Mouse (Mus musculus): ENCODE measurements around the gene Rasgrp1. TPM values are rescaled to one million over a fixed set of nuclear protein-coding genes. Genes with fewer than 3 reads are reported as not detected.

Rasgrp1 gene
- total RNA-seq, 1 experiment from 2014 or later = 113 TPM

DNA sequence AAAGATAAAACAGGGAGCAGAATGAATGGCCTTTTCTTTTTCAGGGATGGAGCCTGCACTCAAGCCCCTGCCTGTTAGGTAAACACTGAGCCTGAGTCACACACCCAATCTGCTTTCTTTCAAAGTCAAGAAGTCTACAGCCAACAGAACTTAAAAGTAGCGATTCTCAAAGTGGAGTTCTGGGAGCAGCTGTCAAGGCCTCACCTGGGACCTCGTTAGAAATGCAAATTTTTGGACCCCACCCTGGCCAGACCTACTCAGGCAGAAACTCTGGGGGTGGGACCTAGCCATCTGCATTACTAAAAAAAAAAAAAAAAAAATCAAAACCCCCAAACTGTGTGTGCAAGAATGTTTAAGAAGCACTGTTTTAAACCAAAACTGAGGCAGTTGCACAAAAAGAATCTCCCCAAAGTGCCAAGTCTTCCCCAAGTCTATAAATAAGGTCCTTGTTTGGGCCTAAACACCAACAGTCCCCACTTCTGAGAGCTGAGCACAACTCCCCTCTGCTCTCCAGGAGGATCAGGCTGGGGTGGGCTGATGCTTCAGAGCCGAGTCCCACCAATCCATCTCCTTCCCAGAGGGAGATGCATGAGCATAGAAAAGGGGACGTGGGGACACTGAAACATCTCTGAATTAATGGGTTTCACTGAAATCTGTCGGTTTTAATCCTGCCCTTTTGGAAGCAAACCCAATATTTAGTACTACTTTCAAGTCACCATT, 5.7 kb downstream of the Rasgrp1 start:
- ATAC-seq (ENCODE audit: extremely low read depth, insufficient number of reproducible peaks, low FRiP score, poor library complexity, severe bottlenecking) = no peak

DNA sequence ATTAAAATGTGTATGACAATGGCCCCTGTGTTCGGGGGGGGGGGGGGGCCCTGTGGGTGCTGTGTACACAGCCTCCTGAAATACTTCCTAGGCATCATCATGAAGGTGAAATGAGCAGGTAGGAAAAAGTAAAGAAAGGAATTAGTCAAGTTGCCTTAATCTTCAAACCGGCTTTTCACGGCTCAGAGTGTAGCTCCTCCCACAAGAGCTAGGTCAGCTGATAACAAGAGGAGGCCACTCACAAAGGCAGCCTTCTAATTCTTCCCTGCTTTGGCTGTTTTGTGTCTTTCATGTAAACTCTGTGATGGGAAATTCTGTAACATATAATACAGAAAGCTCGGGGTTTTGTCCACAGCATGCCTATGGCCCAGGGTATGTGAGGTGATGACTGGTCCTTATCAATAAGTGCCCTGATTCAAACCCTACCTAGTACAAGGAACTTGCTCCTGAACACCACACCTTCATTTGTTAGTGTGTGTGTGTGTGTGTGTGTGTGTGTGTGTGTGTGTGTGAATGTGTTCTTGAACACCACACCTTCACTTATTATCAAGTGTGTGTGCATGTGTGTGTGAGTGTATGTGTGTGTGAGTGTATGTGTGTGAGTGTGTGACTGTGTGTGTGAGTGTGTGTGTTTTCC, 7.1 kb downstream of the Rasgrp1 start:
- ATAC-seq (ENCODE audit: extremely low read depth, insufficient number of reproducible peaks, low FRiP score, poor library complexity, severe bottlenecking) = no peak

DNA sequence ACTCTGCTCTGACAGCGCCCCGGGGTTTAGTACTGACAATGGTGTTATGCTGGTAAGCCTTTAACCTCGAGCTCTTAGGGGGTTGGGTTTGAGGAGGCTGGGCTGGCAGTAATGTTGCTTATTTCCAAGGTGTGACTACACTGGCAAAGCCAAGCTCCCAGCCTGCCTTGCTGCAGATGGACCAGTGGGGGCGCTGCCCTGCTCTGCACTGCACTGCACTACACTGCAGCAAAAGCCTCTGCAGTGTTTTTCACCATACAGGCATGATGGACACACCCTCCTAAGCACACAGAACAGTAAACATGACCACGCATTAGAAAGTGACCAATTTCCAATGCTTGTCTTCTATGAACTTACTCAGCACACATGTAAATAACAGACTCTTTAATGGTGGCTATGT, 11.2 kb downstream of the Rasgrp1 start:
- peak; percentile 57 for ATAC-seq (ENCODE audit: extremely low read depth, insufficient number of reproducible peaks, low FRiP score, poor library complexity, severe bottlenecking)

DNA sequence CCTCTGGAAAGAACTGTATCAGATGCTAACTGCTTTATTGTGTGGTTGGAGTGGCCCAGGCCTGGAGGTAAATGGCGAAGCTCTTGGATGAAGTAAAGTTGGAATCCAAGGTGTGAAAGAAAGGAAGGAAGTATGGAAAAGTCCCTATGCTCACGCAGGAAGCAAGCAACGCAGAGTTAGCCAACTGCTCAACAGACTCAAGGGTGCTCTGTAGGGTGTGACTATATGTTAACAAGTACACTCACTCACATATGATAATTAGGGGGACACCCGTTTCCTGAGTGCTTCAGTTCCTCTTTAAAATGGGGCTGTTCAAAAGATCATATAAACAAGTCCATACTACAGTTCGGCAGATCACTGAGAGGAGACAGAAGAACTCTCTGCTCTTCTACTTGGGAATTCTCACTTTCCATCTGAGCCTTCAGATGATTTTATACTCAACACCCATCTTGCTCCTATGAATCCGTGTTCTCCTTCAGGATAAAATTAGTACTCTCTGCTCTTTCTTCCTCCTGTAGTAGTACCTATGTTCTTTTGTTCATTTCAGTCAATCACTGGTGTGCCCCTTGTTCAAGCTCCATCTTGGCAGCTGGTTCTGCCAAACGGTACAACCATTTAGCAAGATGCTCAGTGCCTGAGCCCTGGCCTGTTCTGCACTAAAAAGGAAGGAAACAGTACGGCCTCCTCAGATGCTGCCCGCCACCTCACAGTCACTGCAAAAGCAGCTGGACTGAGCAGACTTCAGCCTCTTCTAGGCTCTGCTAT, 14.1 kb downstream of the Rasgrp1 start:
- peak; percentile 85 for ATAC-seq (ENCODE audit: extremely low read depth, insufficient number of reproducible peaks, low FRiP score, poor library complexity, severe bottlenecking)

DNA sequence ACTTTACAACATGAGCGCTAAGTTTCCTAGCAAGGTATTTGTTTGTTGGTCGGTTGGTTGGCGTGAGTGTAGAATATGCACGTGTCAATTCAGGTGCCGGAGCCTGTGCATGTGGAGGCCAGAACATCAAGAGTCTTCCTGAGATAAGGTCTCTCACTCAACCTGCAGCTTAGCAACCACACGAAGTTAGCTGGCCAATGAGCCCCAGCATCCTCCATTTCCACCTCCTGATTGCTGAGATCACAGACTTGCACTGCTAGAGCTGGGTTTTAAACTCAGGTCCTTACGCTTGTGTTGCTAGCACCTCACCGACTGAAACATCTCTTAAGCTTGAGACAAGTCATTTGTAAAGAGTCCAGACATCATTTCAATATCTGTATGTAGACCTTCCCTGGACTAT, 20.4 kb downstream of the Rasgrp1 start:
- no peak for ATAC-seq (ENCODE audit: extremely low read depth, insufficient number of reproducible peaks, low FRiP score, poor library complexity, severe bottlenecking)

DNA sequence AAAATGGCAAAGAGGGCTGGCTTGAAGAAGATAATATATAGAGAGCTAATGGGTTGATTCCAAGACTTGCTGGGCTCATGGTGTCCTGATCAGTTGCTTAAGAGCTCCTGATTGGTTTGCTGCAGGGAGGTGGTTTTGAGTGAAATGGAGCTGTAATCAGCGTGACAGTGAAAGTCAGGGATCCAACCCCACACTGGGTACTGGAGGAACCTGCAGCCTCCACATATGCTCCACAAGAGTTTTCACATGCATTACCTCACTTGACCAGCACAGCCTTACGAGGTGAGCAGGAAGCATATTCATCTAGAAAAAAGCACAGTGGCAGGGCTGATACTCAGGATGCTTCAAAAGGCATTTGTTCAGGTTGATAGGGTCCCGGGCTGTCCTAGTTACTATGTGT, 21.6 kb downstream of the Rasgrp1 start:
- no peak for ATAC-seq (ENCODE audit: extremely low read depth, insufficient number of reproducible peaks, low FRiP score, poor library complexity, severe bottlenecking)

DNA sequence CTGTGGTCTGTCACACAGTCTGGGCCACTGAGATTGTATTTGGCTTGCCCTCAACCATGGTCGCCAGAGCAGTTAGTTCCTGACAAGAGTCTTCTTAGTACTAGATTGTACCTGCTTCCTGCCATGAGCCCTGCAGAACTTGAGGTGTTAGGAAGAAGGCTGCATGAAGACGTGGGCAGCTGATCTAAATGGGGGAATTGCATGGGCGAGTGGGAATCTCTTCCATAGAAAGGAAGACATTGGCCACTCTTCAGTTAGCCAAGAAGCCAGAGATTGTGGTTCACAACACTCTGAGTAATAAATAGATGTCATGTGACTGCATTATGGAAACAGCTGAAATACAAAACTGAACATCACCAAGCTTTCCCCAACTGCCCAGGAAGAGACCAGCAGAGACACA, 23.8 kb downstream of the Rasgrp1 start:
- ATAC-seq (ENCODE audit: extremely low read depth, insufficient number of reproducible peaks, low FRiP score, poor library complexity, severe bottlenecking) = no peak

DNA sequence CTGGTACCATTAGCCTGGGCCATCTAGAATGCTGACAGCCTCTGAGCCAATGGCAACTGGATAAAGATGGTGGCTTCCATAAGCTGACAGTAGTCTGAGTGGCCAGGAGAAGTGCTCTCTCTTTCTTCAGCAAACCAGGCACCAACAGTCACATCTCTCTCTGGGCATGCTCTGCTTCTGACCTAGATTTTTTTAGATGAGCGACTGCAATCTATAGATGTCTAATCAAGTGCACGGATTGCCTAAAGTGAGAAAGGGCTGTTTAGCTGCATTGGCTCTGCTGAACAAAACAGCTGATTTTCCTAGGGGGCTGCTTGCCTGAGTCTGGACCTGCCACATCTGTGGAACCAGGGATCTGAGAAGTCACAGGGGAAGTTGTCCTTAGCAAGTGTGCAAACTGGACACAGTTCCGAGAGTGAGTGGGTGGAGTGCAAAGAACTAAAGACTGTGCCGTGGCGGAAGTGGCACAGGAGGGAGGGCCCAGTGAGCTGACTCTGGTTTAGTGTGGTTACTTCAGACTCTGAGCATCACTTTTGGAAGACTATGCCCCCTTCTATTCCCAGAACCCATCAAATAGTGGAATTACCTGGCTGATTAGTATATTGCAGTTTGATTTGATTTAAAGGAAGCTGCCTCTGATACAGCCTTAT, 29.1 kb downstream of the Rasgrp1 start:
- ATAC-seq (ENCODE audit: extremely low read depth, insufficient number of reproducible peaks, low FRiP score, poor library complexity, severe bottlenecking) = 0 out of 2 replicates have a peak, but pooled peaks have one; percentile 19

DNA sequence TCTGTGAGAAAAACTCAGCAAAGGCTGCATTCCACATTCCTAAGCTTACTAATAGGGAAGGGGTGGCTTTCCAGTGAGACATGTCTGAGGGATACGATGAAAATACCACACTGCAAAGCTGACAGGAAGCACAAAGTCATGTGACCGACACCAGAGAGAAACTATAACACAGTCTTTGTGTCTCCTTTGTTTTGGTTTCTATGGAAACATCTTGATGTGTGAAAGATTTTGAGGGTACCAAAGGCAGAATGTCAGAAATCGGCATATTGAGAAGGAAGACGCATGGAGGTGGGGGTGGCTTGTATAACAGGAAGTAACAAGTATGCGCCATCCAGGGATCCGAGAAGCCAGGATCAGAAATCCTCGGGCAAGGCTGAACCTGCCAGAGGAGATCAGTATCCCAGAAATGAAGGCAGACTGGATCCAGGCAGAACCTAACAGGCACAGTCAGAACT, 30.3 kb downstream of the Rasgrp1 start:
- peak; percentile 72 for ATAC-seq (ENCODE audit: extremely low read depth, insufficient number of reproducible peaks, low FRiP score, poor library complexity, severe bottlenecking)

DNA sequence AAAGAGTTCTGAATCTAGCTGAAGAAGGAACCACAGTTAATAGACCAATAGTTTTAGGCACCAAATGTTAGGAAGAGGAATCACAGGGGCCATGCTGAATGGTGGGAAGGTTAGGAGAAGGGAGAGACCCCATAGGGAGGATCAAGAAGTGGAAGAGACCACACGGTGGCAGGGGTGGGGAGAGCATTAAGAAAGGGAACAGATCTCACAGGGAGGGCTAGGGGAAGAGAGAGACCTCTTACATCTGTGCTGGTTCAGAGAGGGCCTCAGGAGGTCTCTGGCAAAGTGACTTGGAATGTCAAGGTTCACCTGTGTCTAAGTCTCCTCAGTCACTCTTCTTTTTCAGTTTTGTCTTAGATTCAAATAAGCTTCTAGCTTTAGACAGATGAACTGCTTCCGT, 30.8 kb downstream of the Rasgrp1 start:
- ATAC-seq (ENCODE audit: extremely low read depth, insufficient number of reproducible peaks, low FRiP score, poor library complexity, severe bottlenecking) = no peak

DNA sequence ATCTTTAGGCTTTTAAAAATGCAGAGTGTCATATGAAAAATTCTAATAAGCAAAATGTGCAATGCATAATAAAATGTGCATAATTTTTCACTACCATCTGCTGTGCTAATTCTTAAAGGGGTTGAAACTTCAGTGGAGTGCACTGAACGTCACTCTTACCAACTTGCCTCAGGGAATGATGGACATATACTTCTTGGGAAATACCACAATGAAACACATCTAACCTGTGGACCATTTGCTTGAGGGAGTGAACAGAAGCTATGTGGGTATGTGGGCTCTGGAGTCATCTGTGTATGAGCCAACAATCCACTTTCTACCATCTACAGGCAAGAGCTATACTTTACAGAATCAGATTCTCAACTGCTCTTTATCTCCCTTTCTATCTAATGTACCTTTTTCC, 31.5 kb downstream of the Rasgrp1 start:
- ATAC-seq (ENCODE audit: extremely low read depth, insufficient number of reproducible peaks, low FRiP score, poor library complexity, severe bottlenecking) = no peak

DNA sequence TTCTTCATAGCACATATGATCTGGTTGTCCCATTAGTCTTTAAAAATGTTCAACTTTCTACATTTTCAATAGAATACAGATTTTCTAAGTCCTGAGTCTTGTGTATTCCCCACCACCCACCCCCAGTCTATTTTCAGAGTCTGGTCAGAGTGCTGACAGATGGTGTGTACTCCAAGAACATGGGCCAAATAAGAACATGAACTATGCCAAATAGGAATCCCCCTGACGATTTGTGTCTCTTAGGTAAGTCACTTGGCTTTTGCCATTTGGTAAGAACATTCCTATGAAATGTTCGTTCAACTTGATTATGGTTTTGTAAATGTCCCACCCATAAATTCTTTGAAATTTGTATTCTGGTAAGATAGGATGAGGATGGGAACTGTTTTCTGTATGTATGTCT, 33.8 kb downstream of the Rasgrp1 start:
- no peak for ATAC-seq (ENCODE audit: extremely low read depth, insufficient number of reproducible peaks, low FRiP score, poor library complexity, severe bottlenecking)

DNA sequence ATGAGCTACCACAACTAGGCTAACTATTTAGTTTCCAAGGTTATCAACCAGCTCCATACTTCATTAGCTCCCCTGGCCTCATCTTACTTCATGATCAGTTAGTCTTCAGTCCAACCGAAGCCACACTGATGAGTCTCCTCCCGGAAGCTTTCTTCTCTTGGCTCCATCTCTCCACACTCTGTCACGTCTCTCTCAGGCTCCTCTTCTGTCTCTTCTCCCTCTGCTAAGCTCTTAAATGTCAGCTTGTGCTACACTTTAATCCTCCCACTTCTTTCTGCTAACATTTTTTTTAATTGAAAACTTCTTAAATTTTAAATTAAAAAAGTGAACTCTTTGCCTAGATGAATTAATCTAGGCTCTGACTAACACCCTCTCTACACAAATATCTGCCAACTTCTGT, 34.8 kb downstream of the Rasgrp1 start:
- ATAC-seq (ENCODE audit: extremely low read depth, insufficient number of reproducible peaks, low FRiP score, poor library complexity, severe bottlenecking) = no peak

DNA sequence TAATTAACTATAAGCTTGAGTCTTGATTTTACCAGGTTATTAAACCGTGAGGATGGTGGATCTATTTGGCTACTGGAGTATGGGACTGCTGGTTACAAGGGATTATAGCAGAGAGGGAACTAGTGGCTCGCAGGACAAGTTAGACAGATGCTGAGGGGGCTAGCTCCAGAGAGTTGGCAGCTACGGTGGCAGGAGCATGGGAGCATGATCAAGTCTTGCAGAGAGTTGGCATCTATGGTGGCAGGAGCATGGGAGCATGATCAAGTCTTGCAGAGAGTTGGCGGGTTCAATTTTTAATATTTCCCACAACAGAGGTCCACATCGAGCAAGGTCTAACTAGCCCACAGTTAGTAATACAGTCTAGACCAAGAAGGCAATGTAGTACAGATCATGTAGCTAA, 37.9 kb downstream of the Rasgrp1 start:
- no peak for ATAC-seq (ENCODE audit: extremely low read depth, insufficient number of reproducible peaks, low FRiP score, poor library complexity, severe bottlenecking)

DNA sequence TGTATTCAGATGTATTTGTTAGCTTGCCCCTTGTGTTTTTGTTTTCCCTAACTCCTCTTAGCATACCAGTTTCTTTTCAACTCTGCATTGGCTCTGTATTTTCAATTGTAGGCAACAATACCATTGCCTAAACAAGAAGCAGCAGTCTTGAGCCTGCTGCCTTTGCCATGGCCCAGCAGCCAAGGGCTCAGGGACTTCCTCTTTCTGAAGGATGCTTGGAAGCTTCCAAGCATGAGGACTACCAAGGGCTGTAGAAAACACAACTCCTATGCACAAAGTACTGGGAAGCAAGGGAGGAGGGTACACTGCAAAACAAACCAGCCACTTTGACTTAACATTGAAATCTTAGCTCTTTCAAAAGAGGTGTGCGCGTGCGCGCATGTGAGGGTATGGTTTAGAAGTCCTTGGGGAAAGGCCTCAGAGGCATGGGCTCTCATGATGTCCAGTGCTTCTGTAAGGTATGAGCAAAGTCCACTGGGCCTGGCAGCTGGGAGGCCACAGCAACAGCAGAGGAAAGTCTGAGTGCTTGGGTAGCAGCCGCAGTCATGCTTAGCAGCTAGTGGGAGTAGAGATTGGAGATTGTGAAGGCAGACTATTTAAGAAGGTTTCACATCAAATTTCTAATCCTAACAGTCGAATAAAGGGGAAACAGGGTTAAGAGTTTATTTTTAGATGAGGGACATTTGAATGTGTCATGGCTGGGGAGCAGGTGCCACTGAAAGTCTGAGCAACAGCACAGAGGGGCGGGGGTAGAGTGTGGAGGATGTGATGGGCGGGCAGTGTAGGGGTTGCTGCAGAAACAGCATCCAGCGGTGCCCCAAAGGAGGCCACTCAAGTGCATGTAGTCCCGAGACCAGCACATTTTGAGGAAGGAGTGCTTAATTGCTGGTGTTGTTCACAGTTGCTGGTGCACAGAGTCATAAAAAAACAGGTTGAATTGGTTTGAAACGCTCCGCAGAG, 39.1 kb downstream of the Rasgrp1 start:
- ATAC-seq (ENCODE audit: extremely low read depth, insufficient number of reproducible peaks, low FRiP score, poor library complexity, severe bottlenecking) = peak; percentile 91

DNA sequence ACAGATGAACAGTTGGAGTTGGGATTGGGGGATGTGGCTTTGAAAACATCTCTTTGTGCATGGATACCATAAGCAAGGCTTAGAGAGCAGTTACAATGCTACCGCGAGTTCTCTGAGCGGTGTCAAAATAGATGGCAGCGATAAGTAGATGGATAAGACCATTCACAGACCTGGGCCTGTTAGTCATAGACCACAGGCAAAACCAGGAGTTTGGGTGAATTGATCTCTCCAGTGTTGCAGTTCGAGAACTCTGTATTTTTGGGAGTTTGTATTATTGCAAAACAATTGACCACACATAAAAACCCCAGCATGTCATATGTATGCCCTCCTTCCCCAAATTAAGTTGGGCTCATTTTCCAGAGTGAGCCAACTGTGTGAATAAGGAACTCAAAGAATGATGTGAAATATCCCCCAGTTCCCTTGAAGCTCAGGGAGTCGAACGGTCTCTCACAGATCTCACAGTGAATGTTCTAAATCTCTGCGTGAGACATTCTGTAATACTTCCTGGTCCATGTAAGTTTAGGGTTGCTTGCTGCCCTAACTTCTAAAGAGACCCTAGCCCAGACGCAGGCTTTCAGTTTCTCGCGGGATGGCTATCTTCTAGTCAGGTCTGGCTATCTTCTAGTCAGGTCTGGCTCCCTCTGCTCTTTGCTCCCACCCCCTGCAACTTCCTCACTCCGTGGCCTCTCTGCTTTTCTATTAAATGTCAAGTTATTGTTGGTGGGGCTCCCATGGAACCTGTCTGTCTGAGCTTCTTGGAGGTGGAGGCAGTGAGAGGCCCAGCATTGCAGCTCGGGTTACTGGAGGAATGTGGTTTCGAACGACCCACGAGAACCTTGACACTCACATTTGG, 43.0 kb downstream of the Rasgrp1 start:
- no peak for ATAC-seq (ENCODE audit: extremely low read depth, insufficient number of reproducible peaks, low FRiP score, poor library complexity, severe bottlenecking)

DNA sequence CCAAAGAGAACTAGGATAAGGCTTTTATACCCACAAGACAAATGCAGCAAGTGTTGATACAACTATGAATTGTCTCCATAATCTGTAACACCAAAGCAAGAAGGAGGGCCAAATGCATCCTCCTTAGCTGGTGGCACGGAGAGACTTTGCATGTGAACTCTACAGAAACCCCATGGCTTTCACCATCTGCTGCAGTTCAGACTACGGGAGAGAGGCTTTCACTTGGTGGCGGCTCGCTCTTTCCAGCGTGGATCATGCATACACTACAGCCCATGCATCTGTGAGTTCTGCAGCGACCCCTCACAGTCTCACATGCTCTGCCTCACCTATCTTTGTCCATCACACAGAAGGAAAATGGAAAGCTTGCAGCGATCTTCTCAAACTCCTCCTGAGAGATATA, 54.5 kb downstream of the Rasgrp1 start:
- no peak for ATAC-seq (ENCODE audit: extremely low read depth, insufficient number of reproducible peaks, low FRiP score, poor library complexity, severe bottlenecking)

All from neutrophil, adult 5-6 weeks (primary cell).